Mouse (Mus musculus) megakaryocyte, embryonic 14.5 days (primary cell): Measurements from ENCODE around the gene Slc25a12.

Experiments used
- FLI1 ChIP-seq: IDR thresholded peaks from 2 replicates; pipeline ENCODE4 v1.6.1; 2012; ENCODE audit warnings: low read length, inconsistent platforms, mixed read lengths
- GATA1 ChIP-seq: IDR thresholded peaks from 3 replicates; pipeline ENCODE4 v1.6.1; 2012; ENCODE audit warnings: mixed read lengths, low read length, inconsistent platforms, borderline replicate concordance

DNA sequence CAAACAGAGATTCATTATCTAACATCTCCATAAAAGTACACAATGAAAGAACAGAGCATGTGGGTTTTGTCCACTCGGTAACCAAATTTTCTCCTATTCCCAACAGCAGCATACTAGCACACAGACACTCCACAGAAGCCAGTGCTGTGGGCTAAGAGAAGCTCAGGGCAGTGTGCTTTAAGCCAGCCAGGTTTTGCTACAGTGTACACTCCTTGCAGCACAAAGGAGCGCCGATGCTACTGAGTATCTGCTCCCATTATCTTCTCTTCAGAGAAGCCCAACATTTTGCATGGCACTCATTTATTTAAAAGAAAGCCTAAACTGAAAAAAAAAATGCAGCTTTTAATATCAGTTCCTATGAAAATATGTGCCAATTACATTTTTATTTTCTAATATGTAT is 73.6 kb downstream of the Slc25a12 start:
- TF ChIP-seq GATA1 (no peak), FLI1 (no peak)
